Mouse (Mus musculus): ENCODE measurements around the gene Cdkn1c.

Gene Cdkn1c

DNA sequence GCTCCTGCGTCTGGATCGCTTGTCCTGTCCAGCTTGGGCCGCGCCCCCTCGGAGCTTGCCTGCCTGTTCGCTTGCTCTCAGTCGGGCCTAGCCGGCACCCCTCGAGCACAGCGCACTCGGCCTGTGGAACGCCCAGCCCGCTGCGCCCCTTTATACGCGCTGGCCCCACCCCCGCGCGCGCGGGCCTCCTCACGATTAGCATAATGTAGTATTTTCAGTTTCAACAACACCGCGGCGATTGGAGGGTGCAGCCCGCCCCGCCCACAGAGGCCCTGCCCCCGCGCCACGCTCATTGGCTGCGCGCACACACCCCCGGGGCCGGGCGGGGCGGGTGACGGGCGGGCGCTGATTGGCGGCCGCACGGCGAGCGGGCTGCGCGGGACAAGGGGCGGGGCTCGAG is at the start of gene Cdkn1c:
Gene Cdkn1c (minus strand): TSS at position 177 of the 400 bp plus-strand sequence.
- DNase-seq (ENCODE audit: low spot score) = peak; percentile 88

- DNase-seq (ENCODE audit: low spot score) = no peak
Measured at GRCm38 (mm10) chr7:143509566-143509965, 48.7 kb upstream of the Cdkn1c start.

GRCm38 (mm10) chr7:143506675-143507074 is 45.8 kb upstream of the Cdkn1c start:
- DNase-seq (ENCODE audit: low spot score) = peak; percentile 70

- DNase-seq (ENCODE audit: low spot score) = no peak
Measured at GRCm38 (mm10) chr7:143506271-143506670, 45.4 kb upstream of the Cdkn1c start.

- peak; percentile 78 for DNase-seq (ENCODE audit: low spot score)
Measured at GRCm38 (mm10) chr7:143505823-143506222, 45.0 kb upstream of the Cdkn1c start.

- no peak for DNase-seq (ENCODE audit: low spot score)
Measured at GRCm38 (mm10) chr7:143505411-143505810, 44.6 kb upstream of the Cdkn1c start.

GRCm38 (mm10) chr7:143503926-143504325 is 43.1 kb upstream of the Cdkn1c start:
- DNase-seq (ENCODE audit: low spot score) = no peak

DNA sequence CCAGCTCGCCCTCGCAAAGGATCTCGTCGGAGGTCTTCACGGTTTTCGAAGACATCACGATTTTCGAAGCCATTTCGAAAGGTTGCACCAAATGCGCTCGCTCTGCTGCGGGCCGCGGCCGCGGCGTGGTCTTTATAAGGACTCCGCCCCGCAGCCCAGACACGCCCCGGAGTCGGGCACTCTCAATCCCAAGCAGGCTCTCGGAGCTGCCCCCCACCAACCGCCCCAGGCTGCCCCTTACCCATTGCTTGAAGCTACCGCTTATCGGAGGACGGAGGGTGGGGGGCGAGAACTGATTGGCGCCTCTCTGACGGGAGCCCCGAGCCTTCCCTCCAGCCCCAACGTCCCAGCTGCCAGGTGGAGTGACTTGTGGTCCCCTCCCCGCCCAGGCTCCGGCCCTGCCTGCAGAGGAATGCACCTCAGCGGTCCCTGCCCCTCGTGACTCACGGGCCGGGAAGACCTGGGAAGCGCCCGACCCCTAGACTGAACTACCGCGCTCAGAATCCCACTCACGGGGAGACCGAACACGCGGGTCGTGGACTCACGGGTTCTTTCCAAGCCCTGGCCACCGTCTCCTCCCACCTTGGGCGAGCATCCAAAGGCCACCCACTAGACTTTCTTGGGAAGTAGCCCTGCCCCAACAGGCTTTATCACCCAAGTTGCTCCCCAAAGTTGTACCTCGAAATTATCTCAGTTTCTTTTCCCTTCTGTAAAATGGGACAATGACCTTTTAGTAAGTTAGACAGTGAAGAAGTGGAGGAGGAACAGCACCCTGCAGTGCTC is 41.8 kb upstream of the Cdkn1c start, which contains the start of gene Phlda2:
Gene Phlda2 (minus strand): TSS at position 733 of the 783 bp plus-strand sequence.
- DNase-seq (ENCODE audit: low spot score) = no peak

DNA sequence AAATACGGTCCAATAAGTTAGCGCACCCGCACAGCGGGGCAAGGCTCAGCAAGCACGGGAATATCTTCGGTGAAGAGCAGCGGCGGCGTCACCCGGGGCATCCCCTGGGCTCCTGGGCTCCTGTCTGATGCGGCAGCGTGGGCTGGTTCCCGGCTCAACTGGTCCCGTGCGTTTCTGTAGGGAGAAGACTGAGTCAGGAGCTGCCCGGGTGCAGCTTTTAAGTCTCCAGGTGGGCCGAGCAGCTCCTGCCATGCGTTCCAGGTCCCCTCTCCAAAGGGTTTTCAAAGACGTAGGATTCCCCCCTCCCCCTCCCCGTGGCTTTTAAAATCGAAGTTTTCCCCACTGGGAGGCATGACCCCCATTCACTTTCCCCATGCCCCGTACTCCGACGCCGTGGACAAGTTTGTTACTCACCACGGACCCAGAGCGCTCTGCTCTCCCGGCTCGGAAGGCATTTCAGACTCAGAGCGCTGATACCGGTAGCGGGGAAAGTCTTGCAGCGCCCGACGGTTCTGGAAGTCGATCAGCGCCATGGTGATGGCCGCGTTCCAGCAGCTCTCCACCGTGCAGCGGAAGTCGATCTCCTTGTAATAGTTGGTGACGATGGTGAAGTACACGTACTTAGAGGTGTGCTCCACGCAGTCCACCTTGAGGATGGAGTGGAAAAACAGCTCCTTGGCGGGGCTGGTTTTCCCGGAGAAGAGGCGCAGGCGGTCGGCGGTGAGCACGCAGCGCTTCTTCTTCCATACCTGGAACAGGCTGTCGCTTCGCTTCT is 41.0 kb upstream of the Cdkn1c start:
- peak; percentile 53 for DNase-seq (ENCODE audit: low spot score)

- no peak for DNase-seq (ENCODE audit: low spot score)
Measured at GRCm38 (mm10) chr7:143500912-143501311, 40.1 kb upstream of the Cdkn1c start.

- no peak for DNase-seq (ENCODE audit: low spot score)
Measured at GRCm38 (mm10) chr7:143498584-143498983, 37.7 kb upstream of the Cdkn1c start.

DNA sequence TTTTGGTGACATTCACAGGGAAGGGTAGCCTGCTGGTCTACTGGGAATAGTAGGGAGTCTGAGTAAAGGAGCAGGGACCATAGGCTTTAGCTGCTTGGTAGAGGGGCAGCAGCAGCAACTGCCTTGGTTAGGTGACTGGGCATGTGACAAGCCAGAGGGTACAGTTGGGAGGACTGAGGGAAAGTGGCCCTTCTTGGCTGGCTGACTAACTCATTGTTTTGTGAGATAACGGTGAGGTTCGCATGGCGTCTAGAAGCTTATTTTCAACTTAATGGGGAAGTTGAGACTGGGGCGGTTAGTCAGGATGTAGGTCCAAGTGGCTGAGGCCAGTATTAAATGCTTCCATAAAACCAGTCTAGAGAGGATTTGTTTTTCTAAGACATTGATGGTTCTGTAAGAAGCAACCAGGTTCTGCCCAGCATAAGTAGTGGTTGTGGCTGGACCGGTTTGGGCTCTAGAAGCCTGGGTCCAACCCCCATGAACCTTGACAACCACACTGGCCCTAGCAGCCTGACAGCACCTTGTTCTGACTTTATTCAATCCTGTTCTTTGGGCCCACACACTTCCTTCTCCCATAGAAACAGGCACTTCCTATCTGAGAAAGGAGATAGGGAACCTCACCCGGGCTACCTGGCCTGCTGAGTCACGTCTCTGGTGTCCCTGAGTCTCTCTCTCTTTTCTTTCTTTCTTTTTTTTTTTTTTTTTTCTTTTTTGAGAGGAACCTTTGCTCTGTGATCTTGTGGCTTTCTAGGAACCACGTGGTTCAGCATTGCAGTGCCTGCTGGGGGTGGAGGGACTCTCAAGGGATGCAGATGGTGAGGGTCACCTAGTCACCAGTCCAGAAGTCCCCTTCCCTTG is 34.5 kb upstream of the Cdkn1c start:
- DNase-seq (ENCODE audit: low spot score) = no peak

DNA sequence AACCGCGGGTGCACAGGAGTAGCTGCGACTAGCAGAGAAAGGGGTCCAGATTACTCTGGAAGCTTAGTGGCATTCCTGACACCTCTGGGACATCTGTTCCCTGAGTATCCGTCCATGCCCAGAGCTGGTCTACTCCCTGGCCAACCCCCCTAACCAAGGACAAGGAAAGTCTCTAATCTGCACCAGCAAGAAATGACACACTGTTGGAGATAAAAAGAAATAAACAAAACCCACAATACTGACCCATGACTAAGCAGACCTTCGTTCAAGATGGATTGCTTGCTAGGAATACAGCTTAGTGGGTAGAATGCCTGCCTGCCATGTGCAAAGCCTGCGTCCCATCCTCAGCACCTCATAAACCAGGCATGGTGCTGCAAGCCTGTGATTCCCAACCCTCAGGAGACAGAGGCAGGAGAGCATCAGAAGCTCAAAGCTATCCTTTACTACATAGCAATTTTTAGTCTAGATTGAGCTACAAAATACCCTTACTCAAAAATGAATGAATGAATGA is 32.8 kb upstream of the Cdkn1c start:
- no peak for DNase-seq (ENCODE audit: low spot score)

DNA sequence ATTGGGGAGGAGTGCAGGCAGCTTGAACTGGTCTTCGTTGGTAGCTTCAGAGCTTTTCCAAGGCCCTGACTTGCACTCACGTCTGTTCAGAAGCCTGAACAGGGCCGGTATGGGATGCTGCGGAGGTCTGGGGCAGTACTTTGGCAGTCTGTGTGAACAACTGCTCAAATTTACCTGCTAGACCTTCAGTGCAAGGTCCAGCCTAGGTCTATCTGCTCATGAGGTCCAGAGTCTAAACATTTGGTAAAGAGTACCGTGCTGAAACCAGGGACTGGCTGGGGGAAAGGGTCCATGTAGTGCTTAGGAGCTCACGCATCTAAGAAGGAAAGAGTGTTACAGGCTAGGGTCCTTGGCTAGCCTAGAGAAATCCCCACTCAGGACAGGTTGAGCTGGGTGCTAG is 28.9 kb upstream of the Cdkn1c start:
- no peak for DNase-seq (ENCODE audit: low spot score)

DNA sequence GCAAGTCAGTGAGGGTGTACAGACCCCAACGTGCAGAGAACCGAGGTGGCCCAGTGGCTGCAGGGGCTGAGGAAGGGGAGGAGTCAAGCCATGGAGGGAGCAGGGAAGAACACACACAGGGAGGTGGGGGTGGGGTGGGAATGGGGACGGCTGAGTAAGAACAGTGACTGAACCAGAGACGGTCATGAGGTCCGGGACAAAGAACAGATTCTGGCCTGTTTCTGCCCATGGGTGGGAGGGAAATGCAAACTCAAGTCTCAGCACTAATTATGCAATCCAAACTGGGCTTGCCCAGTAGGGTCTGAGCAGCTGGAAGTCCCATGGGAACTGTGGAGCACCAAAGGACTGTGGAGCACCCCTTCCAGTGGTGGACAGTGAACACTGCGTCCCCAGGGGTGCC is 21.7 kb upstream of the Cdkn1c start:
- no peak for DNase-seq (ENCODE audit: low spot score)

DNA sequence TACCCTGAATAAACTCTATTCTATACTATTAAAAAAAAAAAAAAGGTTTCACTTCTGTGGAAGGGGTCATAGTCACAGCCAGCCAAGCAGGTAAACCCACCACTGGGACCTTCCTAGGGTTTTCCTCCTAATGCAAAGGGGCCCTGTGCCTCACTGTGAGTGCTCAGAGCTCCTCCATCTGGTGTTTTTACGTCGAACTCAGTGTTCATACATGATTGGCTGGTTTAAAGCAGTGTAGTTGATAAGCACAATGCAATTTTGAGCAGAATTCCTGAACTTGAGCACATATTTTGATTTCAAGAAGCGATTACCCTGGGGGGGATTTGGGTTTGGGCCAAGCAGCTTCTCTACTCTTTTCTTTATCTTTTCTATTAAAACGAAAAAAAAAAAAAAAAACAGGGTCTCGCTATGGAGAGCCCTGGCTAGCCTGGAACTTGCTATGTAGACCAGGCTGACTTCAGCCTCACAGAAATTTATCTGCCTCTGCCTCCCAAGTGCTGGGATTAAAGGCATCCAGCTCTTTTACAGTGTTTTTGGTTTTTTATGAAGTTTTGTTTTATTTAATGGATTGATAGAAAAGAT is 21.0 kb upstream of the Cdkn1c start:
- no peak for DNase-seq (ENCODE audit: low spot score)

GRCm38 (mm10) chr7:143480498-143480897 is 19.6 kb upstream of the Cdkn1c start:
- peak; percentile 73 for DNase-seq (ENCODE audit: low spot score)

DNA sequence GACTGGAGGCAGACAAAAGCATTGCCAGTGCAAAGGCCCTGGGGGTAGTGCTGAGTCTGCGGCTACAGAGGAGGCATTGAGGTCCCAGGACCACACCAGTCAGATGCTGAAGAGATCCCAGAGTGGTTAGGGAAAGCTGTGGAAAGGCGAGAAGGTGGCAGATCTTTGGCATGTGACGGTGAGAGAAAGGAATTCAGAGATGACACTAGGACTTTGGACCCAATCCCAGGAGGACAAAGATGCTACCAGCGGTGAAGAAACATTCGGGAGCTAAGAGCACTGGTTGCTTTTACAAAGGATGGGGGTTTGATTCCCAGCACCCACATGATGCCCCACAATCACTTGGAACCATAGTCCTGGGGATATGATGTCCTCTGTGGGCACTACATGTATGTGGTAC is 16.9 kb upstream of the Cdkn1c start:
- DNase-seq (ENCODE audit: low spot score) = no peak

GRCm38 (mm10) chr7:143476702-143477335 is 16.0 kb upstream of the Cdkn1c start:
- no peak for DNase-seq (ENCODE audit: low spot score)

- DNase-seq (ENCODE audit: low spot score) = no peak
Measured at GRCm38 (mm10) chr7:143475876-143476275, 15.0 kb upstream of the Cdkn1c start.

DNA sequence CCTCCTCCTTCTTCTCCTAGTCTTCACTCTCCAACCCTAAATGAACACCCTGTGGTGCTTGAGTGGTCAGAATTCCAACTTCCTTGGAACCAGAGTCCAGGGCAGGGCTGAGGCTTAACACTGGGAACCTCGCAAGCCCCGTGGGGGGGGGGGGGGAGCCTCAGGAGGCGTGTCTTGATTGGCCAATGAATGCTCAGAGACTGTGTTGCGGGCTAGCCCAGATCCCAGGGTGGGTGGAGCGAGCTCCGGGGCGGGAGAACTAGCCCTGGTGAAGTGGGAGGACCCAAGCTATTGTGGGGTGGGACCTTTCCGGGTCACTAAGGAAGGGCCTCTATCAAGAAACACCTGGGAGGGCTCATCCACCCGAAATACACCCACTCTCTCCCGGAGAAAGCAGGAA is 14.0 kb upstream of the Cdkn1c start:
- DNase-seq (ENCODE audit: low spot score) = no peak
